Mouse (Mus musculus) lung, adult 2 months (tissue): Measurements from ENCODE around the gene Klhl31.

Experiments used
- CTCF ChIP-seq: fragments of 200-500 bp; IDR thresholded peaks from 2 replicates; pipeline ENCODE4 v1.5.1; 2011; ENCODE audit warnings: mild to moderate bottlenecking, low read length, control low read depth; ENCODE audit not compliant: insufficient read depth
- POLR2A ChIP-seq: fragments of 200-500 bp; IDR thresholded peaks from 2 replicates; pipeline ENCODE4 v1.6.1; 2011; ENCODE audit warnings: low read depth, mild to moderate bottlenecking, control low read depth, low read length, borderline replicate concordance; ENCODE audit errors: extremely low read depth

DNA sequence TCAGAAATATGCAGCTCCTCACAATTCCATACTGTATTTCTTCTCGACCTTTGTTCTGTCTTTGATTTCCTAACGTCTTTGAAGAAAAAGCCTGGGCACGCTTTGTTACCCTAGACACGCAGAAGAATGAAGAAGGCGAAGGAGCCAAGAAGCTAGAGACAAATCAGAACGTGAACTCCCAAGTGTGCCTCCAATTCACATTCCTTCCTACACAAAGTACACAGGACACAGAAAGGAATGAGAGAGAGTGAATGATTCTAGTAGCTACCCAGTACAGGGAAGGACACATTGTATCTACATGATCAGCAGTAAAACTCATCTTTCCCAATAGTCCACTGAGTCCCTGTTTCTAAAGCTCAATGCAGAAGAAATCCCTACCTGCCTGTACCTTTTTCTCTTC, 33.8 kb downstream of the Klhl31 start:
- no peak for TF ChIP-seq POLR2A
- TF ChIP-seq CTCF = no peak
